Comparison of ENCODE assay signal across 12 mouse cellular contexts in the genomic region with DNA sequence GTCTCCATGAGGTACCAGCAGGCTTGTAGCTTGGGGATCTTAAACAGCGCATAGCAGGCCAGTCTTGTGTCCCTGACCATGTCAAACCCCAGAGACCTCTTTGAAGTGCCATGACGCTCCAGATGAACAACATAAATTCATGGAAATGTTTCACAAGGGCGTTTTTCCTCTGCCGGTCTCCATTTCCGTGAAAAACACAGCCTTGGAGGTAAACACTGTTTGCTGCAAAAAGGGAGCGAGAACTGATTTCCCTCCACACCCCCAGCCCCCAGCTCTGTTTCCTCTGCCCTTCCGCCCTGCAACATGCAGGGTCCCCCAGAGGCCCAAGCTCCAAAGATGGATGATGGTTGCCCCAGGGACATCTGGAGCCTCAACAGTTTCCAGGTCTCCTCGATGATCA. TPM values are rescaled to one million over a fixed set of nuclear protein-coding genes. Genes with fewer than 3 reads are reported as not detected.
A peak's percentile ranks its signal among the peaks of the same experiment; 100 is the strongest.
DNase-seq lines count a peak whose midpoint lies in the region; ATAC-seq lines count a peak whose summit lies in the region.
"Had no signal": no experiment of that assay in that cellular context is flagged by ENCODE, and none has a peak within 500 bp of the region (broad histone marks: within the 10 kb centered on the region; RNA-seq: fewer than 3 reads in every experiment).

No protein-coding gene starts in this region.

- H3K4me3 ChIP-seq in heart, embryonic 16.5 days (ENCODE audit: low read length), result no peak overlapping the region
- H3K4me3 ChIP-seq in midbrain, embryonic 10.5 days, result no peak overlapping the region
- no peak overlapping the region for H3K4me3 ChIP-seq in midbrain, embryonic 11.5 days (ENCODE audit: low read depth, low read length)
- H3K4me3 ChIP-seq in hindbrain, embryonic 15.5 days, result no peak overlapping the region
- no peak overlapping the region for H3K4me3 ChIP-seq in stomach, embryonic 16.5 days (replicated peaks; ENCODE audit: low read length)
- H3K4me3 ChIP-seq: erythroblast, embryonic 14.5 days; heart, embryonic 13.5 days; megakaryocyte, embryonic 14.5 days had no signal

- WGBS in heart, embryonic 16.5 days, result 67% methylated on average over 8 of the region's 8 CpGs
- WGBS in midbrain, embryonic 10.5 days, result 86% methylated on average over 8 of the region's 8 CpGs
- WGBS in midbrain, embryonic 11.5 days, result 81% methylated on average over 8 of the region's 8 CpGs
- WGBS in hindbrain, embryonic 15.5 days, result 58% methylated on average over 8 of the region's 8 CpGs
- WGBS in stomach, embryonic 16.5 days, result 60% methylated on average over 8 of the region's 8 CpGs

- H3K27me3 ChIP-seq in heart, embryonic 16.5 days (ENCODE audit: control insufficient read depth, insufficient read depth, low read length), result no peaks in the 10 kb centered on the region
- no peaks in the 10 kb centered on the region for H3K27me3 ChIP-seq in midbrain, embryonic 10.5 days (ENCODE audit: low read depth, poor library complexity, severe bottlenecking)
- H3K27me3 ChIP-seq in midbrain, embryonic 11.5 days (ENCODE audit: control insufficient read depth, insufficient read depth, low read length), result no peaks in the 10 kb centered on the region
- H3K27me3 ChIP-seq in hindbrain, embryonic 15.5 days, result no peaks in the 10 kb centered on the region
- no peaks in the 10 kb centered on the region for H3K27me3 ChIP-seq in stomach, embryonic 16.5 days (ENCODE audit: control insufficient read depth, insufficient read depth, low read length)
- H3K27me3 ChIP-seq: heart, embryonic 13.5 days had no signal

- no peak overlapping the region for H3K9ac ChIP-seq in heart, embryonic 16.5 days (ENCODE audit: low read length)
- H3K9ac ChIP-seq in midbrain, embryonic 11.5 days (ENCODE audit: low read length), result no peak overlapping the region
- H3K9ac ChIP-seq in hindbrain, embryonic 15.5 days, result no peak overlapping the region
- H3K9ac ChIP-seq in stomach, embryonic 16.5 days (ENCODE audit: low read length), result no peak overlapping the region
- H3K9ac ChIP-seq: heart, embryonic 13.5 days had no signal

- no peak overlapping the region for H3K4me2 ChIP-seq in heart, embryonic 16.5 days (ENCODE audit: low read depth, low read length)
- H3K4me2 ChIP-seq in midbrain, embryonic 11.5 days, result no peak overlapping the region
- H3K4me2 ChIP-seq in hindbrain, embryonic 15.5 days, result no peak overlapping the region
- H3K4me2 ChIP-seq in stomach, embryonic 16.5 days (ENCODE audit: low read depth, low read length), result no peak overlapping the region
- H3K4me2 ChIP-seq: heart, embryonic 13.5 days had no signal

- intact Hi-C loops in heart, postnatal 36 days (cut with DNase I), result no loop called here

- H3K36me3 ChIP-seq in heart, embryonic 16.5 days (ENCODE audit: control insufficient read depth, insufficient read depth), result no peaks in the 10 kb centered on the region
- no peaks in the 10 kb centered on the region for H3K36me3 ChIP-seq in midbrain, embryonic 10.5 days
- no peaks in the 10 kb centered on the region for H3K36me3 ChIP-seq in midbrain, embryonic 11.5 days (ENCODE audit: control insufficient read depth, insufficient read depth, low read length)
- H3K36me3 ChIP-seq in hindbrain, embryonic 15.5 days, result no peaks in the 10 kb centered on the region
- no peaks in the 10 kb centered on the region for H3K36me3 ChIP-seq in stomach, embryonic 16.5 days (ENCODE audit: control insufficient read depth, insufficient read depth, low read length)
- H3K36me3 ChIP-seq: heart, embryonic 13.5 days had no signal

- ATAC-seq in heart, embryonic 16.5 days (replicated peaks; ENCODE audit: extremely low read depth, insufficient read depth, low FRiP score), result no peak
- no peak for ATAC-seq in midbrain, embryonic 11.5 days (ENCODE audit: low FRiP score)
- no peak for ATAC-seq in hindbrain, embryonic 15.5 days (ENCODE audit: low FRiP score, low read depth)
- no peak for ATAC-seq in stomach, embryonic 16.5 days (ENCODE audit: insufficient read depth, low FRiP score)
- ATAC-seq: activated CD4-positive, CD25-positive, alpha-beta regulatory T cell, adult 4 months had no signal

- peaks cover 3% of the 10 kb centered on the region; the same call in 1 of the 2 replicates for H3K9me3 ChIP-seq in heart, embryonic 16.5 days (replicated peaks; ENCODE audit: control insufficient read depth, low read length)
- no peaks in the 10 kb centered on the region for H3K9me3 ChIP-seq in midbrain, embryonic 10.5 days (replicated peaks)
- no peaks in the 10 kb centered on the region for H3K9me3 ChIP-seq in midbrain, embryonic 11.5 days (ENCODE audit: control insufficient read depth, low read length)
- H3K9me3 ChIP-seq in hindbrain, embryonic 15.5 days, result no peaks in the 10 kb centered on the region
- no peaks in the 10 kb centered on the region for H3K9me3 ChIP-seq in stomach, embryonic 16.5 days (replicated peaks; ENCODE audit: control insufficient read depth, low read length)
- H3K9me3 ChIP-seq: heart, embryonic 13.5 days; megakaryocyte, embryonic 14.5 days had no signal

- no peak for DNase-seq in heart, postnatal 36 days
- DNase-seq in midbrain, embryonic 10.5 days (ENCODE audit: low spot score), result no peak
- no peak for DNase-seq in midbrain, embryonic 11.5 days (ENCODE audit: low spot score, missing footprints)
- no peak for DNase-seq in urinary bladder, adult 2 months (ENCODE audit: low spot score)
- DNase-seq: cerebellum, adult 8-10 months had no signal

- peak overlapping the region; percentile 48; the same call in 1 of the 2 replicates for H3K27ac ChIP-seq in heart, embryonic 16.5 days (ENCODE audit: low read length)
- H3K27ac ChIP-seq in midbrain, embryonic 10.5 days (replicated peaks), result peak overlapping the region; percentile 82
- no peak overlapping the region for H3K27ac ChIP-seq in midbrain, embryonic 11.5 days (ENCODE audit: low read depth, low read length)
- peak overlapping the region; percentile 13; the same call in 1 of the 2 replicates for H3K27ac ChIP-seq in hindbrain, embryonic 15.5 days (replicated peaks)
- peak overlapping the region; percentile 25; the same call in 1 of the 2 replicates for H3K27ac ChIP-seq in stomach, embryonic 16.5 days (ENCODE audit: low read length)
- H3K27ac ChIP-seq: heart, embryonic 13.5 days had no signal

- no peaks in the 10 kb centered on the region for H3K4me1 ChIP-seq in heart, embryonic 16.5 days (ENCODE audit: control insufficient read depth, insufficient read depth, low read length)
- H3K4me1 ChIP-seq in midbrain, embryonic 10.5 days, result peaks cover 68% of the 10 kb centered on the region
- H3K4me1 ChIP-seq in midbrain, embryonic 11.5 days (ENCODE audit: control insufficient read depth, insufficient read depth, low read length), result peaks cover 39% of the 10 kb centered on the region
- H3K4me1 ChIP-seq in hindbrain, embryonic 15.5 days (replicated peaks), result peaks cover 48% of the 10 kb centered on the region
- H3K4me1 ChIP-seq in stomach, embryonic 16.5 days (ENCODE audit: control insufficient read depth, insufficient read depth, low read length), result no peaks in the 10 kb centered on the region
- H3K4me1 ChIP-seq: heart, embryonic 13.5 days had no signal

RNA-seq across cellular contexts. Expression of a gene that starts 24.3 kb away (rescaled TPM):
- polyA plus RNA-seq in heart, embryonic 16.5 days (2015; fragmentation: Nextera tagmentation; extraction: Ambion mirVana), result 756 and 762 TPM in 2 replicates
- 100 to 1,000 TPM; 223 to 265 TPM for total RNA-seq in heart, postnatal 36 days (2021)
- polyA plus RNA-seq in midbrain, embryonic 10.5 days (2016; fragmentation: Nextera tagmentation; extraction: Ambion mirVana), result 1,473 and 1,491 TPM in 2 replicates
- polyA plus RNA-seq in midbrain, embryonic 11.5 days (2014; fragmentation: Nextera tagmentation; extraction: Ambion mirVana), result 1,565 and 1,591 TPM in 2 replicates
- 2,617 and 2,778 TPM in 2 replicates for polyA plus RNA-seq in hindbrain, embryonic 15.5 days (2015; fragmentation: Nextera tagmentation; extraction: Ambion mirVana)
- 1,641 and 1,693 TPM in 2 replicates for polyA plus RNA-seq in stomach, embryonic 16.5 days (2015; fragmentation: Nextera tagmentation; extraction: Ambion mirVana)
- 289 and 307 TPM in 2 replicates for polyA plus RNA-seq in urinary bladder, adult 2 months (2012; rRNA removed)
